Mouse (Mus musculus) left cerebral cortex, adult 9 months (tissue): ENCODE data around the gene 3110082I17Rik.

Source experiments
- DNase-seq, 2 experiments: peaks; one replicate each; pipeline ENCODE4 v3.0.0; 2022; ENCODE audit warnings: low spot score in 2 of 2

Gene 3110082I17Rik

GRCm38 (mm10) chr5:139460384-139461067 lies at the start of gene 3110082I17Rik:
Gene 3110082I17Rik, minus strand, starts transcription at chr5:139460527.
- peak; percentile 92 to 99 for DNase-seq

DNA sequence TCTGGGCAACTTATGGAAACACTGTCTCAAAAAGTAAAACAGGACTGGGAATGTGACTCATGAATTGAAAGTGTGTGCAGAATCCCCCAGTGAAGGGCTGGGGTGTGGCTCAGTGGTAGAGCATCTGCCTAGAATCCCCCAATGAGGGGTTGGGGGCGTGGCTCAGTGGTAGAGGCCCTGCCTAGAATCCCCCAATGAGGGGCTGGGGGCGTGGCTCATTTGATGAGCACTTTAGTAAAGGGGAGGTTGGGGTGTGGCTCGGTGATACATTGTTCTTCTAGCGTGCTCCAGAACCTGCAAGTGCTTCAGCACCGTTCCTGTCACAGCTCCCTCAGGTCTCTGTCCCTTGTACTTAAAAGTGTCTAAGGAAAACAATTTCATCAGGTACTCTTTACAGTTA lies 45.9 kb upstream of the 3110082I17Rik start:
- no peak for DNase-seq

DNA sequence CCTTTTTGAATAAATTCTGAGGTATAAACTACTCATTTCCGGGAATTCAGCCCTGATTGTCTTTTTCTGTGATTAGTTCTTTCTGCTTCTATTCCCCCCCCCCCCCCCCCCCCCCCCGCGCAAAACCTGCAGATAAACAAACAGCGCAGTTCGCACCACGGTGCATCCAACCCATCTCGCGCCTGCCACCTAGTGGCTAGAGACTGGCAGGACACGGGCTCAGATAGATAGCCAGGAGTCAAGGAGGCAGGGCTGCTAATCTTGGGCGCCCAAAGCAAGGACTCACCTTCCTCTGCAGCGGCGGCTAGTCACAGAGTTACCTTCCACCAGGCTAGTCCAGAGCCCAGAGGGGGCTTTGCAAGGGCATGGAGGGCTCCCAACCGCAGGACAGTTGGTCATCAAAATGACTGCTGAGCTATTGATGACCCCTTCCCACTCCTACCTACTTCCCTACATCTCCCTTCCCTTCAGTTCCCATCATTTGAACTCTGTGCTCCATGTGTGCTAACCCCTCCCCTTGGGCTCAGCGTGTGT lies 44.8 kb upstream of the 3110082I17Rik start:
- DNase-seq = peak in 1 of 2 experiments; percentile 81

DNA sequence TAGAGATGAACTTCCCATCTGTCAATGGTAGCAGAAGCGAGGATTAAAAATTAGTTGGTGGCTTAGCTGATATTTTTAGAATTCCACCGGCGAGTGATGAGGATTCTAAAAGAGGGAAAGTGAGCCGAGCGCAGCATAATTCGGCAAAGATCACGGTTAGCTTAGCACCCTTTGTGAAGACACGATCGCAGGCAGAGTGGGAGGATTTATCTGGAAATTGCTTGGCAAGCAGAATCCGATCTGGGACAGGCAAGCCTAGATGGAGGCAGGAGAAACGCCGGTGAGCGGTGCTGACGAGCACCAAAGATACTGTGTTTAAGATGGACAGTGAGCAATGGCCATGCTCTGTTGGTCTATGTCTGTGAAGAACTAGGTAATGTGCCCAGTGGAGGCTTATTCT lies 42.0 kb upstream of the 3110082I17Rik start:
- DNase-seq = peak; percentile 40 to 43

- DNase-seq = no peak
Measured at GRCm38 (mm10) chr5:139498791-139499190, 38.5 kb upstream of the 3110082I17Rik start.

DNA sequence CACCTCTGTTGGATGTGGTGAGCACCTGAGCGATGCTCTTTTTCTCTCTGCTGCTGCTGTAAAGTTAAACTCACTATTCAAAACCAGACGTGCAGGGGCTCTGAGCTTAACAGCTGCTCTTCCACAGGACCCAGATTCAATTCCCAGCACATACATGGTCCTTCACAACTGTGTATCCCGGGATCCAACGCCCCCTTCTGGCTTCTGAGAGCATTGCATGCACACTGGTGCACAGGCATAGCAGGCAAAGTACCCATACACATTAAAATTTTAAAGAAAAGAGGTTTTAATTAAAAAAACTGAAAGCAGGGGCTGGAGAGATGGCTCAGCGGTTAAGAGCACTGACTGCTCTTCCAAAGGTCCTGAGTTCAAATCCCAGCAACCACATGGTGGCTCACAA lies 36.6 kb upstream of the 3110082I17Rik start:
- no peak for DNase-seq

GRCm38 (mm10) chr5:139495019-139495669 lies 34.8 kb upstream of the 3110082I17Rik start:
- peak in 1 of 2 experiments; percentile 34 for DNase-seq

- DNase-seq = no peak
Measured at GRCm38 (mm10) chr5:139493690-139494089, 33.4 kb upstream of the 3110082I17Rik start.

DNA sequence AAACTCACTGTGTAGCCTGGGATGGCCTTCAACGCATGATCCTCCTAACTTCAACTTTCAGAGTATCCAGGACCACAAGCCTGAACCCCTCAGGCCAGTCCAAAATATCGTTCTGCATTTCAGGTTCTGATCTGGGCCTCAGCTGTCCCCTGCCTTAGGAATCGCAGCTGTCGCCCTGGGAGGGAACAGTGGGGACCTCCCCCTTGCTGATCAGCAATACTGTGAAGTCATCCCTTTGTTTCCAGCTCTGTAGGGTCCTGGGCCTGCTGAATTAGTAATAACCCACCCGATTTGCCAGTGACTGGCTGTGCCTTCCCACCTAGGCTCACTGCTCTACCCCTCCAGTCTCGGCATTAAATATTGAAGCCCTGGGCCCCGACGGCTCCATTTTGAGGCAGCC lies 31.0 kb upstream of the 3110082I17Rik start:
- DNase-seq = no peak

GRCm38 (mm10) chr5:139490131-139490530 lies 29.8 kb upstream of the 3110082I17Rik start:
- DNase-seq = no peak

DNA sequence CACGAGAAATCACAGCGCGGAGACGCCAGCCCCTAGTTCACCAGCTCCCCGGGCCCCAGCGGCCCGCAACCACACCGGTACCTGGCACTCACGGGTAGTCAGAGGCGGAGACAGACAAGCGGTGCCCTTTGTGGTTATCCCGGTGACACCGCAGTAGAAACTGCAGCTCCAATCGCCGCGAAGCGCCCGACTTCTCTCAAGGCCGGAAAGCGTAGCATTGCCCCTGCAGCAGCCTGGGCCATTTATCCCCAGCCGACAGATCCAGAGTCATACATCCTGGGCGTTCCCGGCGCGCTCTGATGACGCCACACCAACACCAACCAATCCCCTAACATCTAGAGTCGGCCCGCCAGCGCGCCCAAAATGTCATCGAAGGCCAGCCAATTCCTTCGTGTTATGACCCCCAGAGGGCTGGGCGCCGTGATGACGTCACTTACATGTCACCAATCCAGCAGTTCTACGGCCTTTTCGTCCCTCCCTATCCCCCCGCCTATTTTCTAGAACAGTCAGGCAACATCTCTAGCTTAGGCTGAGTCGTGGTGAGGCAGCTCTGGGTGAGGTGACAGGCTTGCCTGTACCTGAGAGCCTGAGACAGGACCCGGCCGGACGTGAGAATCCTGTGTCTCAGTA lies 24.0 kb upstream of the 3110082I17Rik start, which contains the start of gene Zfand2a:
Zfand2a (minus strand) TSS at position 365 of the 630 bp plus-strand sequence.
- DNase-seq = peak; percentile 99 to 100

GRCm38 (mm10) chr5:139483171-139483848 lies 23.0 kb upstream of the 3110082I17Rik start:
- DNase-seq = no peak

GRCm38 (mm10) chr5:139480406-139480805 lies 20.1 kb upstream of the 3110082I17Rik start:
- no peak for DNase-seq

- DNase-seq = peak in 1 of 2 experiments; percentile 24
Measured at GRCm38 (mm10) chr5:139479088-139479487, 18.8 kb upstream of the 3110082I17Rik start.

DNA sequence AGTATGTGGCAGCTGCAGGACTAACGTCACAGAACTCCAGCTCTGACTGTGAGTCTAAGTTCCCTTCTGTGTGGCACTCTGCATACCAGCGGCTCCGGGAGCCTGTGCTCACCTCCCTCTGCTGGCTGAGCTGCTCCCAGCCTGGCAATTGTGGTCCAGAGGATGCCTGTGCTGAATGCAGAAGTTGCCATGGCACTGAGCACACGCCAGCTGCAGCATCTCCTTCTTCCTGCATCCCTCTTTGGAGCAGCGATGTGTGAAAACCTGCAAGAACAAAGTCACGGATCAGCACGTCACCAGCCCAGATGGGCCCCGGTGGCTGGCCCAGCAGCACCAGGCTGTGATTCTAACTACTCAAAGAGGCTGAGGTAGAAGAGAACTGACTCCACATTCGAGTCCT lies 14.4 kb upstream of the 3110082I17Rik start:
- DNase-seq = peak in 1 of 2 experiments; percentile 57

GRCm38 (mm10) chr5:139467998-139468397 lies 7.7 kb upstream of the 3110082I17Rik start:
- peak in 1 of 2 experiments; percentile 53 for DNase-seq

- no peak for DNase-seq
Measured at GRCm38 (mm10) chr5:139466801-139467200, 6.5 kb upstream of the 3110082I17Rik start.

DNA sequence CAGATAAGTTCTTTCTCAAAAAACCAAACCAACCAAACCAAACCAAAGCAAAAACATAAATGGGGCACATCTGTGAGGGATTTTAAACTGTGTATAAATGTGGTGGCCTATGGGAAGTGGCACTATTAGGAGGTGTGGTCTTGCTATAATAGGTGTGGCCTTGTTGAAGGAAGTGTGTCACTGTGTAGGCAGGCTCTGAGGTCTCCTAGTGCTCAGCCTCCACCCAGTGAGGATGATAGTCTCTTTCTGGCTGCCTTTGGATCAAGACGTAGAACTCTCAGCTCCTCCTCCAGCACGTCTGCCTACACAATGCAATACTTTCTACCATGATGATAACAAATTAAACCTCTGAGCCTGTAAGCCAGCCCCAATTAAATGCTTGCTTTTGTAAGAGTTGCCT lies 6.0 kb upstream of the 3110082I17Rik start:
- DNase-seq = no peak

DNA sequence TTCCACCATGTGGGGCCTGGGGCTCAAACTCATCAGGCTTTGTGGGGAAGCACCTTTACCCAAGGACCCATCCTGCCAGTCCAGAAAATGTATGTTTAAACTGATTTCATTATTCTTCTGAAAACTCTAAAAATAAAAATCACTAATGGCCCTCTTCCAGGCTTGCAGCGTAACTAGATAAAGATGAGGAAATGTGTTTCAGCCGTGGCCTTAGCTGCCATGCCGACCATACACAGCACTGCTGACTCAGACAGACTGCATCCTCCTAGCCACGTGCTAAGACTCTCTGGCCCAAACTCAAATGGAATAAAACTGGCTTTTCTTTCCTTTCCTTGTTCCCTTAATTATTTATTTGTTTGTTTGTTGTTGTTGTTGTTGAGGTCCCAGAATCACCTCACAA lies 4.5 kb upstream of the 3110082I17Rik start:
- no peak for DNase-seq

DNA sequence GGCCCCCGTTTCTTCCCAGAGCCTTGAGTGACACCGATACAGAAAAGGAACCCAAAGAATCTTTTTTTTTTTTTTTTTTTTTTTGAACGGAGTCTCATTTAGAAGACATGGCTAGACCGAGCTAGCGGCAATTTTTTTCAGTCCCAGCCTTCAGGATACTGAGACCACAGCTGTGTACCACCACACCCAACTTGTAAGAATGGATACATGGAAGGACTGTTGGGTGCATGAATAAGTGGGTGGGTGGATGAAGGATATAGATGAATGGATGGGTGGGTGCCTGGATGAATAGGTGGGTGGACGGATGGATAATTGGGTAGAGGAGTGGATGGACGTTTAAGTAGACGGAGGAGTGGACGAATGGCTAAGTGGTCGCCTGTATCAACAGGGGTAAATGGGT lies 389 bp downstream of the 3110082I17Rik start:
- DNase-seq = no peak

GRCm38 (mm10) chr5:139457241-139457640 lies 3.1 kb downstream of the 3110082I17Rik start:
- no peak for DNase-seq

DNA sequence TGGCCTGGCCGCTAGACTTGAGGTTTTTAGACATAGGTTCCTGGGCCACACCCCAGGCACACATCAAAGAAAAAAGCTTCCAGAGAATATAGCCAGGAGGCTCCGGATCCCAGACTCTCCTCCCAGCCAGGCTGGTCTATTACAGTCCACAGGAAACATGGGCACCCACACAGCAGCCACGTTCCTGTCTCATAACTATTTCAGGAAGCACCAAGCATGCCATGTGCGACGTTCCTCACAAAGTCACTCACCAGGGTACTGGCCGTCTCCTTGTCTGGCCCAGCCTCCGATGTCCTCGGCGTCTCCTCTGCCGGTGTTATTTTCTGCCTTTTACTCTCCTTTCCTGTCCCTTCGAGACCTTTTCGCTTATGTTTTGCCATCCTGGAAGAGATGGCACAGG lies 5.2 kb downstream of the 3110082I17Rik start:
- peak in 1 of 2 experiments; percentile 73 for DNase-seq
